Mouse (Mus musculus) adrenal gland, adult 8-10 months (tissue): ENCODE measurements around the gene Arhgef26. TPM values are rescaled to one million over a fixed set of nuclear protein-coding genes. Genes with fewer than 3 reads are reported as not detected.

Experiments
- DNase-seq: peaks from one replicate; pipeline ENCODE4 v3.0.0; 2022
- total RNA-seq, 4 experiments: library from RNA; stranded (reverse); gene quantifications; 2 replicates each; pipeline ENCODE4 v1.2.4; 2022

The Arhgef26 gene
- total RNA-seq: 1 to 10 TPM; 2.2 to 5.2 (median 2.5) TPM

- no peak for DNase-seq
Measured at GRCm38 (mm10) chr3:62338044-62338443, at the start of gene Arhgef26. Gene Arhgef26, plus strand, starts transcription at chr3:62338344.

- no peak for DNase-seq
Measured at GRCm38 (mm10) chr3:62310493-62310892, 27.7 kb upstream of the Arhgef26 start.

DNA sequence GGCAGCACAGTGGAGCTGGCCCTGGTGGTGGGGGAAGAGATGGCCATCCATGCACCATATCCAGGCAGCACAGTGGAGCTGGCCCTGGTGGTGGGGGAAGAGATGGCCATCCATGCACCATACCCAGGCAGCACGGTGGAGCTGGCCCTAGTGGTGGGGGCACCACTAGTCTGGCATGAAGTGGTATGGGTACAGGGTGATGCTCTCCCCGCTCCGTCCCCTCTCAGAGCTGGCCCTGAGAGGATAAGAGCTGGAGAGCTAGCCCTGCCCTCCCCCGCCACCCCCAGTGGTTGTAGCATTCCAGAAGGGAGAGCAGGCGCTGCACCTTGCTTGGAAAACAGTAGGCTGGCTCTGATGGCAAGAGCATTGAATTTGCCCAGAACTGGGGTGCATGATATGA, 26.9 kb upstream of the Arhgef26 start:
- DNase-seq: no peak

DNA sequence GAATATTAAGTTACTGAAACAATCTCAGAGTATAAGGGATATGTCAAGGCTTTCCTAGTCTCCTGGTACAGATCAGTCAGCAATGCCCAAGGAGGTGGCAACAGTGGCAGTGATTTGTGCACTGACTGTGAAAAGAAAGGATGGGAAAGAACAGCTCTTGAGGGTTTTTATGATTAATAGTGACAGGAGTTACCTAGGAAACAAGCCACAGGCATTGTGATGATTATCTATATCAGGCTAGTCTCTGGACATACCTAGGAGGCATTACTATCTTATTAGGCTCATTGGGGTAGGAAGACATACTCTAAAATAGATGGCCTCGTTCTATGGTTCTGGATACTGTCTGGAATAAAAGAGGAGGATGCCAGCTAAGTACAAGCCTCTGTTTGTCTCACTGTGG, 13.4 kb upstream of the Arhgef26 start:
- DNase-seq: no peak

GRCm38 (mm10) chr3:62327903-62328302, 10.2 kb upstream of the Arhgef26 start:
- no peak for DNase-seq

GRCm38 (mm10) chr3:62338461-62338853, 313 bp downstream of the Arhgef26 start:
- no peak for DNase-seq

- peak; percentile 25 for DNase-seq
Measured at GRCm38 (mm10) chr3:62338854-62339515, 841 bp downstream of the Arhgef26 start.

DNA sequence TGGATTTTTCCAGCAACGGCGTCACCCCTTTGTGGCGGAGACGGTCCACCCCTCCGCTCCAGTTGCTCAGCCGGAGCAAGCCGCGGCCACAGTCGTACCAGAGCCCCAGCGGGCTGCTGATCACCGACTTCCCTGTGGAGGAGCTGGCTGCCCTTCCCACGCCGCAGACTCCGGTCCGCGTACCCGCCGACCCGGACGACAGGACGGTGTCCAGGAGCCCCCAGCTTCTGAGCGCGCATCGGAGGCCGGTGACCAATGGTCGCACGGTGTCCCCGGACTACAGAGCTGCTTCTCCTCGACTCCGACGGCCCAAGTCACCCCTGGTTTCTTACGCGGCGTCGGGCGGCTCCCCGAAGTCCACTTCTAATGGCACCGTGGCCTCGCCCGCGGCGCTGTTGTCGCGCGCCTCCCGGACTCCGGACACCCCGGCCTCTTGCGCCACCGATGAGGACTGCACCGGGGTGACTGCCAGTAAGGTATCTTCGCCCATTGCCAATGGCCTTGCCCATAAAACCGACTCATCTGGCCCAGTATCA, 1.4 kb downstream of the Arhgef26 start:
- peak; percentile 18 for DNase-seq

DNA sequence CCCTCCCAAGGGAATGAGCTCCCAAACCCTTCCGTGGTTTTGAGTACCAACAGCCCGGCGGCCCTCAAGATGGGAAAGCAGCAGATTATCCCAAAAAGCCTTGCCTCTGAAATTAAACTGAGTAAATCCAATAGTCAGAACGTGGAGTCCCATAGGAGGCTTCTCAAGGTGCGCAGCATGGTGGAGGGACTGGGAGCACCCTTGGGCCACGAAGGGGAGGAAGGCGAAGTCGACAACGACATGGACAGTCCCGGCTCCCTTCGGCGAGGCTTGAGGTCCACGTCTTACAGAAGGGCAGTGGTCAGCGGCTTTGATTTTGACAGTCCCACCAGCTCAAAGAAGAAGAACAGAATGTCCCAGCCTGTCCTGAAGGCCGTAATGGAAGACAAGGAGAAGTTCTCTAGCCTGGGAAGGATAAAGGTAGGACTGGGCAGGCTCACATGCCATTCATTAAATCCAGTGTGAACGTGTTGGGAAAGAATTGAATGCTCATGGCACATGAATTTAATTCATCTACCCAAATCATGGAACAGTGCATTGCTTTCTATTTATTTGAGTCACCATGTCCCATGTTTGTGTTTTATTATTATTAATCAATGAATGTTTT, 2.1 kb downstream of the Arhgef26 start:
- DNase-seq: no peak

- DNase-seq: no peak
Measured at GRCm38 (mm10) chr3:62340861-62341260, 2.7 kb downstream of the Arhgef26 start.

GRCm38 (mm10) chr3:62341496-62342205, 3.5 kb downstream of the Arhgef26 start:
- DNase-seq: no peak

DNA sequence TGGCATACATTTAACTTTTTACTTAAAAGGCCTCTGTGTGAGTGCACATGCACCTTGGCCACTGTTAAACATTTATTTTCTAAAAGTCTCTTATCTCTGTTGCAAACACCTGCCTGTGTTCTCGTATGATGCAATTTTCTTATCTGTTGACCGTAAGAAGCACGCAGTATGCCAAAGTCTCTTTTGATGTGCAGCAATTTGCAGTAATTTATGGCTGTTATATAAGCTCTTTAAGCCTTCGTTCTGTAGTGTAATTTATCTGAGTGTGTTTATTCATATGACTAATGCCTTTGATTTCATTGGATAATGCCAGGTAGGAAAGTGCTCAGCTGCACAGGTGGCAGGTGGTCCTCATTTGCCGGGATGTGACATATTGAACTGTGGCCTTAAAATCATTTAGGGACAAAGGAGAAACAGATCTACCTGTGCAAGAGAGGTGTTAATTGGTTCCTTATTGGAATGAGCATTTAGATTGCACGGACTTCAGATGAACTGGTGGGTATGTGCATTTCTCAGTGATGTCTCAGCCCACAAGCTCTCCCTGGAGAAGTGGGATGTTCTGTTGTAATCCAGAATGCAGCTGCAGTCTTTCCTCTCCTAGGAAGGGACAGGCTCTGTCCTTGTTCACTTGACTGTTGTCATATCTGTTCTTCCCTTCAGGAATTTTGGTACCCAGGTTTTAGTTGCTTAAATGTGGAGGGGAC, 10.5 kb downstream of the Arhgef26 start:
- no peak for DNase-seq

- DNase-seq: no peak
Measured at GRCm38 (mm10) chr3:62349218-62349897, 11.2 kb downstream of the Arhgef26 start.

DNA sequence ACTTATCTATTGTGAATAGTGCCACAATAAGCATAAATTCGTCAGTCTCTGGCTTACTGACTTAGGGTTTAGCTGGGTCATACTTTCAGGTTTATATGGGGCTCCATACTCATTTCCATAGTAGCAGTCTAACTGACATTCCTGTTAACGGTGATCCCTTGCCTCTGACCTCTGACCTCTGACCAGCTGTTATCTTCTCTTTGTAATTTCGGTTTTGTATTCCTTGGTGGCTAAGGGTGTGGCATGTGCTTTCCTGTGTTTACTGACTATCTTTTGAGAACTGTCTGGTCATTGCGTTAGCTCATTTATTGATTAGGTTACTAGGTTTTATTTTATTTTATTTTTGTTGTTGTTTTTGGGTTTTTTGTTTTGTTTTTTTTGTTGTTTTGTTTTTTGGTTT, 13.9 kb downstream of the Arhgef26 start:
- no peak for DNase-seq

DNA sequence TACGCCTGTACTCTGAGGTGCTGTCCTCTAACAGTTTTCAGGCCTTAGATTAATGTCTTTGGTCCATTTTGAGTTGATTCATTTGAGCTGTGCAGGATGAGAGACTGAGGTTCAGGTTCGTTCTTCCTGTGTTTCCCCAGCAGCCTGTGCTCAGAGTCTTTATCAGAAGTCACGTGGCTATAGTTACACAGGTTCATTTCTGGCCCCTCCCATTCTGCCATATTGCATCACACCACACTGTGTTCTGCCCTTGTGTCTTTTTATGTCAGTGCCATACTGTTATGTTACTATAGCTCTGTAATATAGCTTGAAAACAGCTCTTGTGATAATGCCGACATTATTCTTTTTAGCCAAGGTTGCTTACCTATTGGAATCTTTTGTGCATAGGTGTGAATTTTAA, 14.7 kb downstream of the Arhgef26 start:
- no peak for DNase-seq

DNA sequence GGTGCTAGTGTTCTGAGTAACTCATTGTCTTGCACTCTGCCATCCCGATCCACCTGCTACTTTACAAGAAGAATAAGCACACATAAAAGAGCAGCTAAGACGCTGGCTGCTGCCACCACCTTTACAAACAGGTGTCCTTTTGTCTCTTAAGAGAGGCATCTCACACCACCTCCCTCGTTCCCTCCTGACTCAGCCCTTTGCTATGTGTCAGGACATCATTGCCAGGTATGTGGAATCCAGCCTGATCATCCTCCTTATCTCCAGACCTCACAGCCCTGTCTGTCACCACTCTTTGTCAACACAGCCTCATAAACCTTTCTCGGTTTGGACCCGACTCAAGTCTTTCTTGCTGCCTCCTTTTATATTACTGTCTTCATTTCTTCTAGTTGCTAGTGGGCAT, 29.7 kb downstream of the Arhgef26 start:
- DNase-seq: no peak

GRCm38 (mm10) chr3:62372841-62373240, 34.7 kb downstream of the Arhgef26 start:
- no peak for DNase-seq

GRCm38 (mm10) chr3:62374346-62374745, 36.2 kb downstream of the Arhgef26 start:
- no peak for DNase-seq

GRCm38 (mm10) chr3:62374831-62375230, 36.7 kb downstream of the Arhgef26 start:
- DNase-seq: peak; percentile 42

DNA sequence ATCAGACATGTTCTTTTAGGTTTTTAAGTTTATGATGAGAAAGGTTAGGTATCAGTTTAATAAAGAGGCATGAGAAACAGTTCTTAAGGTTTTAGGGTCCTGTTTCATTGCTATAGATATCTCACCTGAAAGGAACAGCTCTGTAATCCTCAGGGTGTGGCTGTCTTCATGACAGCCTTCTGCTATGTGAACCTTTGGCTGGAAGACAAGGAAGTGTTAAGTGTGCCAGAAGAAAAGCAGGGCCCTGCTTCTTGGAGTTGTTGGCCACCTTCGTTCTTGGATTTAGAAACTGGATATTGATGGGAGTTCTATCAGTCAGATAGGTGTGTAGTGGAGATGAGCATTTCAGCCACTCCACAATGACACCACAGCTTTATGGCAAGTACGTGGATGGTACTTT, 38.6 kb downstream of the Arhgef26 start:
- no peak for DNase-seq

GRCm38 (mm10) chr3:62379946-62380345, 41.8 kb downstream of the Arhgef26 start:
- DNase-seq: no peak

DNA sequence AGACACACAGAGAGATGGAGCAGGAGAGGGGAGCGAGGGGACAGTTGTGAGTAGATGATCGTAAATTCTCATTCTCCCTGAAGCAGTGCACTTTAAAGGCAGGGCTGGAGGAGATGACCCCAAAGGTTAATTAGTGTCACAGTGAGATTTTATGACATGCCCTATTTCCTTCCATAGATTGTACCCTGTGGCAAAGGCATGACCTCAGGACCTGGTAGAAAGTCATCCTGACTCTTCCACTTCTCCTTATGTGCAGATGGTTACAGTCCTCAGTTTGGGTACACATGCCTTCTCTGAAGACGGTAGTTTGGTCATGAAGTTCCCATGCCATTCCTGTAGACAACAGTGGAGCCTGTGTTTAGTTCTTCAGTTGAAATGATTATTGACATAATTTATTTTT, 42.3 kb downstream of the Arhgef26 start:
- DNase-seq: no peak
